21 mouse cellular contexts compared by ENCODE assay signal in genomic region chr12:117296792-117297191, GRCm38 (mm10).
A peak's percentile ranks its signal among the peaks of the same experiment; 100 is the strongest.
DNase-seq lines count a peak whose midpoint lies in the region; ATAC-seq and TF ChIP-seq lines count a peak whose summit lies in the region.
"Had no signal": no experiment of that assay in that cellular context is flagged by ENCODE, and none has a peak within 500 bp of the region (broad histone marks: within the 10 kb centered on the region; RNA-seq: fewer than 3 reads in every experiment).

No protein-coding gene starts in this region.

- H3K4me1 ChIP-seq in E14TG2a.4 (replicated peaks; ENCODE audit: low read depth, low read length), result peaks cover 13% of the 10 kb centered on the region
- 0 out of 2 replicates have a peak, but pooled peaks cover under 1% of the 10 kb centered on the region for H3K4me1 ChIP-seq in hindbrain, embryonic 12.5 days
- H3K4me1 ChIP-seq in embryonic facial prominence, embryonic 10.5 days, result no peaks in the 10 kb centered on the region
- H3K4me1 ChIP-seq: embryonic facial prominence, embryonic 12.5 days; forebrain, embryonic 13.5 days; forebrain, embryonic 15.5 days had no signal

- H3K9me3 ChIP-seq in E14TG2a.4 (ENCODE audit: low read length), result peaks cover 9% of the 10 kb centered on the region
- H3K9me3 ChIP-seq in hindbrain, embryonic 12.5 days (replicated peaks), result no peaks in the 10 kb centered on the region
- no peaks in the 10 kb centered on the region for H3K9me3 ChIP-seq in embryonic facial prominence, embryonic 10.5 days
- H3K9me3 ChIP-seq: embryonic facial prominence, embryonic 12.5 days; forebrain, embryonic 13.5 days; forebrain, embryonic 15.5 days had no signal

- 52% methylated on average over 2 of the region's 2 CpGs for WGBS in hindbrain, embryonic 12.5 days
- 61% methylated on average over 2 of the region's 2 CpGs for WGBS in embryonic facial prominence, embryonic 10.5 days

- 0 out of 2 replicates have a peak, but pooled peaks have one; percentile 10 for TF ChIP-seq CTCF in E14TG2a.4 (conservative IDR thresholded peaks at IDR 0.05; ENCODE audit: low read length)

- H3K9ac ChIP-seq in hindbrain, embryonic 12.5 days, result no peak overlapping the region
- H3K9ac ChIP-seq: embryonic facial prominence, embryonic 12.5 days; forebrain, embryonic 13.5 days; forebrain, embryonic 15.5 days; forebrain, postnatal 0 days had no signal

- ATAC-seq in hindbrain, embryonic 12.5 days (ENCODE audit: low FRiP score), result no peak
- ATAC-seq: forebrain, embryonic 13.5 days; forebrain, embryonic 15.5 days; forebrain, postnatal 0 days had no signal

- DNase-seq in ES-CJ7 (ENCODE audit: low read depth, low spot score) (peak; percentile 41), R1 (ENCODE audit: low read depth, low spot score) (peak; percentile 68), MN1 (ENCODE audit: low spot score) (no peak)
- no peak for DNase-seq in embryonic facial prominence, embryonic 10.5 days (ENCODE audit: low spot score)
- DNase-seq: adrenal gland, adult 2 months; adrenal gland, postnatal 10 days; adrenal gland, postnatal 25 days; cerebellum, adult 11 months; cerebellum, adult 18-20 months; cerebellum, adult 8-10 months; cerebellum, adult 9-11 months; cerebellum, postnatal 14 days; cerebellum, postnatal 36 days; embryo, embryonic 11 days; forebrain, postnatal 0 days had no signal

- H3K27me3 ChIP-seq in E14TG2a.4 (ENCODE audit: insufficient read depth, low read length), result peaks cover 11% of the 10 kb centered on the region; the same call in 1 of the 2 replicates
- 0 out of 2 replicates have a peak, but pooled peaks cover 3% of the 10 kb centered on the region for H3K27me3 ChIP-seq in hindbrain, embryonic 12.5 days
- H3K27me3 ChIP-seq in embryonic facial prominence, embryonic 10.5 days (replicated peaks; ENCODE audit: low read depth, poor library complexity, severe bottlenecking), result no peaks in the 10 kb centered on the region
- H3K27me3 ChIP-seq: embryonic facial prominence, embryonic 12.5 days; forebrain, embryonic 13.5 days; forebrain, embryonic 15.5 days had no signal

- H3K4me2 ChIP-seq in hindbrain, embryonic 12.5 days (replicated peaks), result no peak overlapping the region
- H3K4me2 ChIP-seq: embryonic facial prominence, embryonic 12.5 days; forebrain, embryonic 13.5 days; forebrain, embryonic 15.5 days had no signal

- no peaks in the 10 kb centered on the region for H3K36me3 ChIP-seq in E14TG2a.4 (ENCODE audit: insufficient read depth, low read length)
- no peaks in the 10 kb centered on the region for H3K36me3 ChIP-seq in hindbrain, embryonic 12.5 days
- no peaks in the 10 kb centered on the region for H3K36me3 ChIP-seq in embryonic facial prominence, embryonic 10.5 days (replicated peaks)
- H3K36me3 ChIP-seq: embryonic facial prominence, embryonic 12.5 days; forebrain, embryonic 15.5 days; G1E had no signal

- H3K4me3 ChIP-seq in E14TG2a.4 (replicated peaks; ENCODE audit: low read length), result no peak overlapping the region
- no peak overlapping the region for H3K4me3 ChIP-seq in hindbrain, embryonic 12.5 days
- no peak overlapping the region for H3K4me3 ChIP-seq in embryonic facial prominence, embryonic 10.5 days
- H3K4me3 ChIP-seq: embryonic facial prominence, embryonic 12.5 days; forebrain, embryonic 13.5 days; forebrain, embryonic 15.5 days had no signal

- H3K27ac ChIP-seq in hindbrain, embryonic 12.5 days, result no peak overlapping the region
- no peak overlapping the region for H3K27ac ChIP-seq in embryonic facial prominence, embryonic 10.5 days (replicated peaks)
- H3K27ac ChIP-seq: embryonic facial prominence, embryonic 12.5 days; forebrain, embryonic 13.5 days; forebrain, embryonic 15.5 days had no signal

Comparison
In these comparisons a context has a peak if more than half of its experiments do, and no peak if none do; other contexts are left out.
1. DNase-seq: peak in ES-CJ7 (single experiment) and R1 (single experiment); none in embryonic facial prominence, embryonic 10.5 days (single experiment) and MN1 (single experiment).